Mouse (Mus musculus) intestine, embryonic 14.5 days (tissue): ENCODE results near the gene Trf. TPM values are rescaled to one million over a fixed set of nuclear protein-coding genes. Genes with fewer than 3 reads are reported as not detected.
A peak's percentile ranks its signal among the peaks of the same experiment; 100 is the strongest.

Source experiments
- ATAC-seq: fragments of 200-750 bp; cut with Nextera tagmentation; replicated peaks from 2 replicates; pipeline ENCODE4 v1.8.0; 2017; ENCODE audit warnings: low read depth, moderate number of reproducible peaks, moderate TSS enrichment, moderate library complexity; ENCODE audit not compliant: low FRiP score, low TSS enrichment
- DNase-seq: peaks from one replicate; pipeline ENCODE4 v3.0.0-alpha.2; 2018; ENCODE audit warnings: low spot score
- H3K27ac ChIP-seq: fragments of 300-500 bp; sonication (generic); 2 replicates; pipeline ENCODE4 v1.5.1; 2014; ENCODE audit warnings: low read depth, mild to moderate bottlenecking, control low read depth
- H3K27me3 ChIP-seq: fragments of 300-500 bp; sonication (generic); replicated peaks from 2 replicates; pipeline ENCODE4 v1.6.1; 2014; ENCODE audit warnings: low read length, control low read depth; ENCODE audit not compliant: control insufficient read depth, insufficient read depth
- H3K36me3 ChIP-seq: fragments of 300-500 bp; sonication (generic); 2 replicates; pipeline ENCODE4 v1.6.1; 2014; ENCODE audit warnings: low read length, control low read depth; ENCODE audit not compliant: control insufficient read depth, insufficient read depth
- H3K4me1 ChIP-seq: fragments of 300-500 bp; sonication (generic); replicated peaks from 2 replicates; pipeline ENCODE4 v1.6.1; 2014; ENCODE audit warnings: low read length, control low read depth, mixed read lengths; ENCODE audit not compliant: control insufficient read depth, insufficient read depth
- H3K4me2 ChIP-seq: fragments of 300-500 bp; sonication (generic); 2 replicates; pipeline ENCODE4 v1.6.1; 2014; ENCODE audit warnings: low read length
- H3K4me3 ChIP-seq: fragments of 300-500 bp; sonication (generic); 2 replicates; pipeline ENCODE4 v1.5.1; 2014; ENCODE audit warnings: low read depth, low read length, control low read depth, mixed read lengths
- H3K9ac ChIP-seq: fragments of 300-500 bp; sonication (generic); 2 replicates; pipeline ENCODE4 v1.6.1; 2014; ENCODE audit warnings: mild to moderate bottlenecking, low read length
- H3K9me3 ChIP-seq: fragments of 300-500 bp; sonication (generic); 2 replicates; pipeline ENCODE4 v1.6.1; 2016; ENCODE audit warnings: low read length, control low read depth; ENCODE audit not compliant: control insufficient read depth
- WGBS: fragments of 180-500 bp; shearing (Covaris S2); extraction: QIAGEN DNeasy Blood & Tissue Kit; methylation state at CpG from one replicate; pipeline ENCODE4 v1.1.7; 2014; 5-methylcytosine and 5-hydroxymethylcytosine counted together
- polyA plus RNA-seq: library from polyadenylated mRNA; unstranded; fragments of >200 nt; fragmentation: Nextera tagmentation; extraction: Ambion mirVana; gene quantifications from 2 replicates; pipeline ENCODE4 v1.2.1, GENCODE M21; 2014

Gene Trf
- polyA plus RNA-seq, 1 experiment from 2014 or later: 77.5 TPM

GRCm38 (mm10) chr9:103246526-103247168, 16.4 kb upstream of the Trf start:
- Histone ChIP-seq H3K9ac (no peak overlapping the region), H3K9me3 (no peaks in the 10 kb centered on the region), H3K27ac (no peak overlapping the region), H3K4me1 (no peaks in the 10 kb centered on the region), H3K36me3 (no peaks in the 10 kb centered on the region), H3K4me3 (no peak overlapping the region), H3K4me2 (no peak overlapping the region), H3K27me3 (no peaks in the 10 kb centered on the region)
- WGBS: 81% methylated on average over 8 of the region's 8 CpGs
- DNase-seq (no peak), ATAC-seq (no peak)

- no peaks in the 10 kb centered on the region for H3K36me3 ChIP-seq
- H3K4me3 ChIP-seq: no peak overlapping the region
- ATAC-seq: no peak
- H3K4me1 ChIP-seq: no peaks in the 10 kb centered on the region
- DNase-seq: no peak
- H3K9ac ChIP-seq: no peak overlapping the region
- no peaks in the 10 kb centered on the region for H3K27me3 ChIP-seq
- H3K9me3 ChIP-seq: no peaks in the 10 kb centered on the region
- H3K27ac ChIP-seq: no peak overlapping the region
- 80% methylated on average over 4 of the region's 4 CpGs for WGBS
- H3K4me2 ChIP-seq: no peak overlapping the region
Measured at GRCm38 (mm10) chr9:103243640-103244039, 13.4 kb upstream of the Trf start.

GRCm38 (mm10) chr9:103241206-103241605, 11.0 kb upstream of the Trf start:
- Histone ChIP-seq H3K4me2 (no peak overlapping the region), H3K9me3 (no peaks in the 10 kb centered on the region), H3K9ac (no peak overlapping the region), H3K27me3 (no peaks in the 10 kb centered on the region), H3K4me1 (no peaks in the 10 kb centered on the region), H3K4me3 (no peak overlapping the region), H3K27ac (no peak overlapping the region), H3K36me3 (no peaks in the 10 kb centered on the region)
- DNase-seq (no peak), ATAC-seq (no peak)
- 64% methylated on average over 2 of the region's 2 CpGs for WGBS

GRCm38 (mm10) chr9:103239471-103239870, 9.2 kb upstream of the Trf start:
- no peak overlapping the region for H3K4me3 ChIP-seq
- DNase-seq: no peak
- WGBS: 86% methylated on average over 6 of the region's 6 CpGs

GRCm38 (mm10) chr9:103234565-103235165, 4.4 kb upstream of the Trf start:
- Histone ChIP-seq H3K4me2 (no peak overlapping the region), H3K27me3 (no peaks in the 10 kb centered on the region), H3K9ac (no peak overlapping the region), H3K9me3 (no peaks in the 10 kb centered on the region), H3K4me3 (no peak overlapping the region), H3K4me1 (peaks cover 11% of the 10 kb centered on the region; the same call in 1 of the 2 replicates), H3K36me3 (no peaks in the 10 kb centered on the region), H3K27ac (0 out of 2 replicates have a peak overlapping the region, but pooled peaks have one; percentile 13)
- DNase-seq (no peak), ATAC-seq (no peak)
- WGBS: 62% methylated on average over 7 of the region's 7 CpGs

More at GRCm38 (mm10) chr9:103239471-103239870, 9.2 kb upstream of the Trf start:
- Histone ChIP-seq H3K27me3 (no peaks in the 10 kb centered on the region), H3K4me1 (0 out of 2 replicates have a peak, but pooled peaks cover 3% of the 10 kb centered on the region), H3K9ac (no peak overlapping the region), H3K36me3 (no peaks in the 10 kb centered on the region), H3K4me2 (no peak overlapping the region), H3K27ac (no peak overlapping the region), H3K9me3 (no peaks in the 10 kb centered on the region)
- no peak for ATAC-seq

- WGBS: 75% methylated on average over 7 of the region's 7 CpGs
- Histone ChIP-seq H3K27me3 (no peaks in the 10 kb centered on the region), H3K4me1 (peaks cover 11% of the 10 kb centered on the region; the same call in 1 of the 2 replicates), H3K9ac (no peak overlapping the region), H3K36me3 (no peaks in the 10 kb centered on the region), H3K9me3 (no peaks in the 10 kb centered on the region), H3K4me3 (no peak overlapping the region), H3K4me2 (no peak overlapping the region), H3K27ac (0 out of 2 replicates have a peak overlapping the region, but pooled peaks have one; percentile 13)
- ATAC-seq: no peak
- no peak for DNase-seq
Measured at GRCm38 (mm10) chr9:103234059-103234458, 3.8 kb upstream of the Trf start.

GRCm38 (mm10) chr9:103233006-103233395, 2.8 kb upstream of the Trf start:
- WGBS: 46% methylated on average over 7 of the region's 7 CpGs
- ATAC-seq: no peak
- H3K36me3 ChIP-seq: no peaks in the 10 kb centered on the region
- no peak overlapping the region for H3K9ac ChIP-seq
- no peaks in the 10 kb centered on the region for H3K9me3 ChIP-seq
- no peaks in the 10 kb centered on the region for H3K27me3 ChIP-seq
- peaks cover 11% of the 10 kb centered on the region; the same call in 1 of the 2 replicates for H3K4me1 ChIP-seq
- H3K4me3 ChIP-seq: no peak overlapping the region
- DNase-seq: no peak
- H3K4me2 ChIP-seq: no peak overlapping the region
- no peak overlapping the region for H3K27ac ChIP-seq

GRCm38 (mm10) chr9:103232232-103233005, 2.2 kb upstream of the Trf start:
- 85% methylated on average over 7 of the region's 7 CpGs for WGBS
- Histone ChIP-seq H3K4me1 (peaks cover 11% of the 10 kb centered on the region; the same call in 1 of the 2 replicates), H3K9ac (no peak overlapping the region), H3K27me3 (no peaks in the 10 kb centered on the region), H3K4me2 (no peak overlapping the region), H3K27ac (no peak overlapping the region), H3K36me3 (no peaks in the 10 kb centered on the region), H3K9me3 (no peaks in the 10 kb centered on the region), H3K4me3 (no peak overlapping the region)
- ATAC-seq (no peak), DNase-seq (no peak)
